Mouse (Mus musculus): ENCODE measurements around the gene Slc5a3. TPM values are rescaled to one million over a fixed set of nuclear protein-coding genes. Genes with fewer than 3 reads are reported as not detected.

Gene Slc5a3
- polyA plus RNA-seq, 1 experiment from 2014 or later = 11.6 TPM

DNA sequence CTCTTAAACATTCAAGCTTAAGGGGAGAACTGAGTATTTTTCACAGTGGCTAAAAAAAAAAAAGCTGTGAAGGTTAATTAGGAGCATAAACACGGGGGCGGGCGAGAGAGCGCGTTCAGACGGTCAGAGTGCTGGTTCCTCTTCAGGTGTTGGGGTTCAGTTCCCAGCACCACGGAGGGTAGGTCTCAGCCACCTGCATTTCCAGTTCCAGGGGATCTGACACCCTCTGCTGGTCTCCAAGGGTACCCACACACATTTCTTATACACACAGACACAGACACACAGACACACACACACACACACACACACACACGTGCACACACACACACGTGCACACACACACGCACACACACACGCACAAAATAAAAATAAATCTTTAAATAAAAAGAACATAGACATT lies 18.2 kb upstream of the Slc5a3 start:
- Histone ChIP-seq H3K4me3 (no peak overlapping the region), H3K27ac (replicated peaks) (no peak overlapping the region), H3K27me3 (replicated peaks; ENCODE audit: low read depth, poor library complexity, severe bottlenecking) (no peaks in the 10 kb centered on the region), H3K4me1 (peaks cover 3% of the 10 kb centered on the region; the same call in 1 of the 2 replicates), H3K9me3 (no peaks in the 10 kb centered on the region), H3K36me3 (replicated peaks) (no peaks in the 10 kb centered on the region)
- no peak for DNase-seq (ENCODE audit: low spot score)
- WGBS = 93% methylated on average over 11 of the region's 11 CpGs

DNA sequence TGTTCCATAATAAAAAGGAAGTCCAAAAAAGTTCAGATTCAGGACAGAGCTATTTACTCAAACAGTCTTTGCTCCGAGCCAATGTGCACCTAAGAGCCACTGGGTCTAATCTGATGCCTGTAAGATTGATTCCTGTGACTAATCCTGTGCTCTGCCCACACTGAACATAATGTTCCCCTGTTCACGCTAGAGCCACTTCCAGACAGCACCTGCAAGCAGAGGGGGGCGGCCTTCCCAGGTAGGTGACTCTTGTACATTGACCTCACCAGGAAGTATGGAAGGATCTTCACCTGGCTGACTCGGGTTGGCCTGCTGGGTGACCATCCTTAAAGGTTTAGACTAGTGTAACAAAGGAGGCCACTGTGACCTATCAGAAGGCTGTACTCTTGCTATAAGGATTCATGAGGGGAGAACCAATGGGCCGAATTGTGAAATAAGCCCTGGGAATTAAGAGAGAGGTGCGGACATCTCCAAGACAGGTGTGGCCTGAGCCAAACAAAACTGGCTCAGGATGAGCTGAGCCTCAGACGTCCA lies 6.3 kb upstream of the Slc5a3 start:
- no peak overlapping the region for H3K4me3 ChIP-seq
- no peak overlapping the region for H3K27ac ChIP-seq (replicated peaks)
- no peak for DNase-seq (ENCODE audit: low spot score)
- peaks cover 7% of the 10 kb centered on the region; the same call in 1 of the 2 replicates for H3K36me3 ChIP-seq (replicated peaks)
- 0 out of 2 replicates have a peak, but pooled peaks cover 5% of the 10 kb centered on the region for H3K4me1 ChIP-seq
- H3K27me3 ChIP-seq (replicated peaks; ENCODE audit: low read depth, poor library complexity, severe bottlenecking) = 0 out of 2 replicates have a peak, but pooled peaks cover 1% of the 10 kb centered on the region
- H3K9me3 ChIP-seq = peaks cover 11% of the 10 kb centered on the region
- 86% methylated on average over 7 of the region's 7 CpGs for WGBS

DNA sequence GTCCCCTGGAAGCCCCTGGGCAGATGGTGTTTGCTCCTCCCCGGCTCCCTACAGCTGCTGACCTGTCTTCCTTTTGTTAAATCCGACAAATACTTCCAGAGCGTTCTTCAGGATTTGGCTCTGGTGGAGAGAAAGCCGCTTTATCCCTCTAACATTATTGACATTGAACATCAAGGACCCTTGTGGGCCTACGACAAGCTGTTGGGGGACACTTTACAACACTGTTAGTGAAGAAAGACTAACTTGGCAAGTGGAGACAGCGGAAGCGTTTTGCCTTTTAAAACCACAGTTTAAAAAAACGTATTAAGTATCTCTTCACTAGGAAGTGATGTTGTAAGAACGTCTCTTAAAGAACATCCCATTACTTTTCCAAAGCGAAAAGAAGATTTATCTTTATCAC lies 5.6 kb upstream of the Slc5a3 start:
- DNase-seq (ENCODE audit: low spot score) = no peak
- H3K27me3 ChIP-seq (replicated peaks; ENCODE audit: low read depth, poor library complexity, severe bottlenecking) = 0 out of 2 replicates have a peak, but pooled peaks cover 3% of the 10 kb centered on the region
- peaks cover 7% of the 10 kb centered on the region; the same call in 1 of the 2 replicates for H3K36me3 ChIP-seq (replicated peaks)
- H3K27ac ChIP-seq (replicated peaks) = no peak overlapping the region
- H3K4me3 ChIP-seq = no peak overlapping the region
- 79% methylated on average over 10 of the region's 10 CpGs for WGBS
- peaks cover 11% of the 10 kb centered on the region for H3K9me3 ChIP-seq
- H3K4me1 ChIP-seq = peaks cover 9% of the 10 kb centered on the region

DNA sequence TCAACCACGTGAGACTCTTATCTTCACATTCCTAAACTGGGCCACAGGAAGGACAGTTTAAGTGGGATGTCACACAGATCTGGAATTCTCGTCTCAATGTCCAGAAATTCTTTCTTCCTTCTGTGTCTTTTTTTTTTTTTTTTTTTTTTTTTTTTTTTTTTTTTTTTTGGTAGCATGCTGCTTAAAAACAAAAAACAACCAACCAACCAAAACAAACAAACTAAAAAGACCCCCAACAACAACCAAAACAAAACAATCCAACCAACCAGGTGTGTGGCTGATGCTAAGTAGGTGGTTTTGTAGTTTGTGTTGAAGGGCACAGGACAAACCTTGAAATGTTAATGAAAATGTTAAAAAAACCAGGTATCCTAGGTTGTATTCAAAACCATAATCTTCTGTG lies 1.4 kb upstream of the Slc5a3 start:
- WGBS = 57% methylated on average over 2 of the region's 2 CpGs
- Histone ChIP-seq H3K4me3 (no peak overlapping the region), H3K27me3 (replicated peaks; ENCODE audit: low read depth, poor library complexity, severe bottlenecking) (0 out of 2 replicates have a peak, but pooled peaks cover 3% of the 10 kb centered on the region), H3K36me3 (replicated peaks) (peaks cover 23% of the 10 kb centered on the region), H3K27ac (replicated peaks) (no peak overlapping the region), H3K4me1 (peaks cover 31% of the 10 kb centered on the region), H3K9me3 (peaks cover 11% of the 10 kb centered on the region)
- DNase-seq (ENCODE audit: low spot score) = no peak

DNA sequence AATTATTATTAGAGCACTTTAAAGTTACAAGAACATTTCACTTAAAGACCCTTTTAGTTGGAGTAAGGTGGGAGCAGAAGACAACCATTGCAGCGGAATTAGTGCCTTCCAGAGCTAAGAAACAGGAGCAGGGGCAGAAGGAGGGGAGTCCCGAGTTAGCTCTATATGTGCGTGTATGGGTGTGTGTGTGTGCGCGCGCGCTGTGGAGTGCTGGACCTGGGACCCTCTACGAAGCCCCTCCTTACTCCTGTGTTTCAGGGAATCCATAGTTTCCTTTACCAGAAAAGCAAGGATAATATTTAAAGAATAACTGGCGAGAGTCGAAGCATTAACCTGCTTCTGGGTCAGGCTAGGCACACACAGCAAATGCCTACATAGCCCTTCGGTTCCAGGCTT lies 668 bp upstream of the Slc5a3 start:
- 8% methylated on average over 11 of the region's 11 CpGs for WGBS
- peak overlapping the region; percentile 91 for H3K4me3 ChIP-seq

DNA sequence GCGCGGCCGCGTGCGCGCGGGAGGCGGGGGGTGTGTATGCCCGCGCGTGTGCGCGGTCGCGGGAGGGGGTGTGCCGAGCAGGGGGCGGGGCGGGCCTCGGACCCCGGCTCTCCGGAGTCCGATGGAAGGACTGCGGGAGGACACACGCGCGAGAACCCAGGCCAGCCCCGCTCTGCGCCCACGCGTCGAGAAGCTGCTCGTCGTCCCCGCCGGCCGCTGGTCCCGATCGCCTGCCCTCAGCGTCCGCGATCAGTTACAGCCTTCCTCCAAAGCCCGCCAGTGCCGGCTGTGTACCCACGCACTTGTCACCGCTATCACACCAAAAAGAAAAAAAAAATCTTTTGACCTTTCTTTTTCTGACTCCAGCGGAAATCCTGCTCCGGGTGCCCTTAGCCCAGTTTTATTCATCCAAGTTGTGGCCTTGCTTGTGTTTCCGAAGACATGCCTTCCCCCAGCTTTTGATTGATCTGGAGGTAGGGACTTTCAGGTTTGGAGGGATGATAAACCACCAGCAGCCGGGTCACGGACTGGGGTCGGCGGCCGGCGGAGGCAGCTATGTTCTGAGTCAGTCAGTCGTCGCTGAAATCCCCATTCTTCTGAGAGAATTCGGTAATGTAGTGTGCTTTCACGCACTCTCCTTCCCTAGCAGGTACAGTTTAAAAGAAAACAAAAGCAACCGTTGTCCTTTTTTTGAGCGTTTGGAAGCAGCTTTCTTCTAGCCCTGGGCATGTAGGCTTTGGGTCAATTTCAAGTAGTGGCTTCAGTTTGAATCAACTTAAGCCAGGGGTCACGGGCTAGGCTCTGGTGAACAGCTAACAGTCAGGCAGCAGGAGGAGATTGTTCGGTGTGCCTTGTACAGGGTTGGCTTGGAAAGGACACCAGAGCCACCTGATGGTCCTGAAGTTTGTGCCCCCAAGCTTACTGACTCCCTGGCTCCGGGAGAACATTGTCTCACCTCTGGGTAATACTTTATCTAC lies 810 bp downstream of the Slc5a3 start:
- Histone ChIP-seq H3K36me3 (replicated peaks) (peaks cover 43% of the 10 kb centered on the region), H3K27ac (replicated peaks) (peak overlapping the region; percentile 96), H3K4me3 (peak overlapping the region; percentile 91), H3K27me3 (replicated peaks; ENCODE audit: low read depth, poor library complexity, severe bottlenecking) (0 out of 2 replicates have a peak, but pooled peaks cover 3% of the 10 kb centered on the region), H3K4me1 (peaks cover 31% of the 10 kb centered on the region), H3K9me3 (peaks cover 6% of the 10 kb centered on the region)
- 2% methylated on average over 63 of the region's 63 CpGs for WGBS
- peak; percentile 41 for DNase-seq (ENCODE audit: low spot score)

More for the DNA sequence above, 668 bp upstream of the Slc5a3 start:
- H3K27me3 ChIP-seq (replicated peaks; ENCODE audit: low read depth, poor library complexity, severe bottlenecking) = 0 out of 2 replicates have a peak, but pooled peaks cover 3% of the 10 kb centered on the region
- DNase-seq (ENCODE audit: low spot score) = peak; percentile 59
- peaks cover 31% of the 10 kb centered on the region for H3K4me1 ChIP-seq
- H3K9me3 ChIP-seq = peaks cover 11% of the 10 kb centered on the region
- peaks cover 31% of the 10 kb centered on the region for H3K36me3 ChIP-seq (replicated peaks)
- peak overlapping the region; percentile 96 for H3K27ac ChIP-seq (replicated peaks)

DNA sequence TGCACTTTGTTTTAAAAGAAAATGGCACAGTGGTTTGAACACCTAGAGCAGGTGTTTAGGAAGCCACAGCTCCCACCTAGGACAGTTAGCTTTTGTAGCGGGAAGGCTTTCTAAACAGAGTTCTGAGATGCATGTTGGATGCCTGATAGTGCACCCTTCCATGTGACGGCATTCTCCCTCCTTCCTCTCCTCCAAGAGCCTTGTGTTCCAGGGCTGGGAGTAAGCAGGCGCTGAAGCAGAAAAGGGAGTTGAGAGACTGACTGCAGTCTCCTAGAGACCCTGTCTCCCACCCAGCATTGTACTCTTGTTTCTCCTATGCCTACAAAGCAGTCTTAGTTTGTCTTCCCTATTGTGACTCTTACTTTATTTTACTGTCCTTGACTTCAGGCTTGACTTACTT lies 2.1 kb downstream of the Slc5a3 start:
- no peak overlapping the region for H3K27ac ChIP-seq (replicated peaks)
- peaks cover 50% of the 10 kb centered on the region for H3K36me3 ChIP-seq (replicated peaks)
- no peak for DNase-seq (ENCODE audit: low spot score)
- H3K9me3 ChIP-seq = no peaks in the 10 kb centered on the region
- peak overlapping the region; percentile 28; the same call in 1 of the 2 replicates for H3K4me3 ChIP-seq
- WGBS = 84% methylated on average over 3 of the region's 3 CpGs
- H3K27me3 ChIP-seq (replicated peaks; ENCODE audit: low read depth, poor library complexity, severe bottlenecking) = 0 out of 2 replicates have a peak, but pooled peaks cover 3% of the 10 kb centered on the region
- H3K4me1 ChIP-seq = peaks cover 31% of the 10 kb centered on the region

DNA sequence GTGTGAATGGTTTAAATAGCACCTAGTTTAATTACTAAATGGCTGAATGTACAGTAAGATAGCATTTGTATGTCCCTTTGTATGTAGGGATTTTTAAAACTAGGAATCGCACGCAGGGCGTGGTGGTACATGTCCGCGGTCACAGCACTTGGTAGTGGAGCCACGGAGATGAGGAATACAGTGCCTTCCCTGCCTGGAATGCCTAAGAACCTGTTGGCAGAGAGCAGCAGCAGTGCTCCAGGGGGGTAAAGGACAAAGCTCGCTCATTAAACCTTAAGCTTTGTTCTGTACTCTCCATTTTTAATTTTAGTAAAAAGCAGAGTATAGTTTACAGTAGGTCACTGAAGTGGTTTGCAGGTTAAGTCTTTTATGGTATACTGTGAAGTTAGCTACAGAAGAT lies 3.5 kb downstream of the Slc5a3 start:
- no peak for DNase-seq (ENCODE audit: low spot score)
- H3K4me1 ChIP-seq = peaks cover 31% of the 10 kb centered on the region
- H3K4me3 ChIP-seq = no peak overlapping the region
- H3K27ac ChIP-seq (replicated peaks) = no peak overlapping the region
- H3K36me3 ChIP-seq (replicated peaks) = peaks cover 64% of the 10 kb centered on the region
- 0 out of 2 replicates have a peak, but pooled peaks cover 3% of the 10 kb centered on the region for H3K27me3 ChIP-seq (replicated peaks; ENCODE audit: low read depth, poor library complexity, severe bottlenecking)
- H3K9me3 ChIP-seq = no peaks in the 10 kb centered on the region
- WGBS = 96% methylated on average over 7 of the region's 7 CpGs

DNA sequence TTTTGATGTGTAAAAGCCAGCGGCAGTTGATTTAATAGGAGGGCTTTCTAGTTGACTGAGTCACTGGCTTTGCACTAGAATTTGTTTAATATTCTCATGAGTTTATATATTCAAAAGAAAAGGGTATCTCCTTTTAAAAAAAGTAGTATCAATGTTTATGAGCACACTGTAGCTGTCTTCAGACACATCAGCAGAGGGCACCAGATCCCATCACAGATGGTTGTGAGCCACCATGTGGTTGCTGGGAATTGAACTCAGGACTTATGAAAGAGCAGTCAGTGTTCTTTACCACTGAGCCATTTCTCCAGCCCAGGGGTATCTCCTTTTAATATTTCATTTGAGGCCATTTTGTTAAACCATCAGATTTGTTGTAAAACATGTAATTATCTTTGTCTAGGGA lies 4.7 kb downstream of the Slc5a3 start:
- Histone ChIP-seq H3K4me1 (peaks cover 24% of the 10 kb centered on the region), H3K9me3 (no peaks in the 10 kb centered on the region), H3K27me3 (replicated peaks; ENCODE audit: low read depth, poor library complexity, severe bottlenecking) (no peaks in the 10 kb centered on the region), H3K4me3 (no peak overlapping the region), H3K27ac (replicated peaks) (no peak overlapping the region), H3K36me3 (replicated peaks) (peaks cover 77% of the 10 kb centered on the region)
- no peak for DNase-seq (ENCODE audit: low spot score)
- whole genome bisulfite sequencing = 94% methylated on average over 1 of the region's 1 CpGs

DNA sequence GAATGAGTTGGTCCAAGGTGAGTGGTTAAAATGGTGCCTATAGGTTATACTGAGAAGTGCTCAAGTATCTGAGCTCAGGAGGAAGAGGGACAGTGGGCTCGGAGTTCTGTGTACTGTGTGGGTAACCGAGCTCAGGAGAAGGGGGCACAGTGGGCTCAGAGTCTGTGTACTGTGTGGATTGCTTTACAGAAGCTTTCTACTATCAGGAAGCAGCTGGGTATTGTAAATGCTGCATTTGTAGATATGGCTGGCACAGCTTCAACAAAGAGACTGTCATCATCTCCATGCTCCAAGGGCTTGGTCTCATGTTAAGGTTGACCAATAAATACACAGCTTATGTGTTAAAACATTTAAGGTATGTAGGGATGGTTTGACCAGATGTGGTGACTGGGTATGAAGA lies 6.7 kb downstream of the Slc5a3 start:
- Histone ChIP-seq H3K36me3 (replicated peaks) (peaks cover 96% of the 10 kb centered on the region), H3K4me1 (peaks cover 14% of the 10 kb centered on the region), H3K27ac (replicated peaks) (no peak overlapping the region), H3K9me3 (no peaks in the 10 kb centered on the region), H3K27me3 (replicated peaks; ENCODE audit: low read depth, poor library complexity, severe bottlenecking) (no peaks in the 10 kb centered on the region), H3K4me3 (no peak overlapping the region)
- 94% methylated on average over 2 of the region's 2 CpGs for WGBS
- no peak for DNase-seq (ENCODE audit: low spot score)

DNA sequence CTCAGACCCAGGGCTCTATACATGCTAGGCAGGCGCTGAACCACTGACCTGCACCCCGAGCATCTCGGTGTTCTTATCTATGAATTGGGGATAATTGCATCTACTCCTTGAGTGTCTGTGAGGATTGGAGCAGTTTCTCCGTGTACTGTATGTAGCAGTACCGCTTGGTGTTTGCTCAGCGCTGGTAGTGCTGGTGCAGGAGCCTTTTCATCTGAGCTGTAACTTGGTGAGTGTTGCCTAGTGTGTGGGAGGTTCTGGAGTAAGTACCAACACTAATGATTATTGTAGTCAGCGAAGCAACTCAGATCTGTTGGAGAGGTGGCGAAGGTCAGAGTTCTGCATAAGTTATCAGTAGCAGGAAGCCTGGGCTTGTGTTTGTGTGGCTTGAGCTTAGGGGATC lies 12.2 kb downstream of the Slc5a3 start:
- H3K4me1 ChIP-seq = no peaks in the 10 kb centered on the region
- DNase-seq (ENCODE audit: low spot score) = no peak
- WGBS = 94% methylated on average over 8 of the region's 8 CpGs
- H3K36me3 ChIP-seq (replicated peaks) = peaks cover 70% of the 10 kb centered on the region
- H3K27ac ChIP-seq (replicated peaks) = no peak overlapping the region
- no peaks in the 10 kb centered on the region for H3K27me3 ChIP-seq (replicated peaks; ENCODE audit: low read depth, poor library complexity, severe bottlenecking)
- H3K9me3 ChIP-seq = no peaks in the 10 kb centered on the region
- H3K4me3 ChIP-seq = no peak overlapping the region

DNA sequence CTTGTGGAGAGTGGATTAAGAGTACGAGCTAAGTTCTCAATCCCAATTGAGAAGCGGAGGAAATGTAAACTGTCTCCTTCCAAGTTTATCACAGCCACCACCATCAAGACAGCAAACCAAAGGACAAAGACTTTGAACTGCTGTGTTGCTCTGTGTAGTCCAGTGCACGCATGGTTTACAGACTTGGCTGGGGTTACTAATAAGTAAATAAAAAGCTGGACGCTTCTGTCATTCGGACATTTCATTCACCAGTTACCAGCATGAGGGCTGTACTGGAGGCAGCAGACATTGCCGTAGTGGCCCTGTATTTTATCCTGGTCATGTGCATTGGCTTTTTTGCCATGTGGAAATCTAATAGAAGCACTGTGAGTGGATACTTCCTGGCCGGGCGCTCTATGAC lies 18.7 kb downstream of the Slc5a3 start:
- Histone ChIP-seq H3K27me3 (replicated peaks; ENCODE audit: low read depth, poor library complexity, severe bottlenecking) (no peaks in the 10 kb centered on the region), H3K4me3 (no peak overlapping the region), H3K27ac (replicated peaks) (no peak overlapping the region), H3K9me3 (no peaks in the 10 kb centered on the region), H3K4me1 (no peaks in the 10 kb centered on the region), H3K36me3 (replicated peaks) (peaks cover 54% of the 10 kb centered on the region)
- 94% methylated on average over 8 of the region's 8 CpGs for WGBS
- DNase-seq (ENCODE audit: low spot score) = no peak
